Mouse (Mus musculus): ENCODE results near the gene Hs3st3b1. TPM values are rescaled to one million over a fixed set of nuclear protein-coding genes. Genes with fewer than 3 reads are reported as not detected.

The Hs3st3b1 gene
- polyA plus RNA-seq, 1 experiment from 2014 or later, result 41.7 TPM

- no peak overlapping the region for H3K27ac ChIP-seq (ENCODE audit: low read depth, low read length)
- H3K4me1 ChIP-seq (replicated peaks; ENCODE audit: control insufficient read depth, insufficient read depth, low read length), result peaks cover 29% of the 10 kb centered on the region; the same call in 1 of the 2 replicates
- ATAC-seq (replicated peaks; ENCODE audit: low FRiP score) (no peak), DNase-seq (ENCODE audit: low spot score) (no peak)
- no peak overlapping the region for H3K4me3 ChIP-seq (ENCODE audit: low read depth, low read length)
- H3K36me3 ChIP-seq (ENCODE audit: control insufficient read depth, insufficient read depth, low read length), result no peaks in the 10 kb centered on the region; the same call in 1 of the 2 replicates
- no peaks in the 10 kb centered on the region for H3K27me3 ChIP-seq (replicated peaks; ENCODE audit: control insufficient read depth, insufficient read depth, low read length)
- H3K9me3 ChIP-seq (ENCODE audit: control insufficient read depth, low read length), result no peaks in the 10 kb centered on the region
- H3K4me2 ChIP-seq, result no peak overlapping the region
- 60% methylated on average over 9 of the region's 9 CpGs for WGBS
- H3K9ac ChIP-seq (ENCODE audit: low read depth, low read length), result no peak overlapping the region
These were observed 15.3 kb downstream of the Hs3st3b1 start for GRCm38 (mm10) chr11:63906552-63907353.

DNA sequence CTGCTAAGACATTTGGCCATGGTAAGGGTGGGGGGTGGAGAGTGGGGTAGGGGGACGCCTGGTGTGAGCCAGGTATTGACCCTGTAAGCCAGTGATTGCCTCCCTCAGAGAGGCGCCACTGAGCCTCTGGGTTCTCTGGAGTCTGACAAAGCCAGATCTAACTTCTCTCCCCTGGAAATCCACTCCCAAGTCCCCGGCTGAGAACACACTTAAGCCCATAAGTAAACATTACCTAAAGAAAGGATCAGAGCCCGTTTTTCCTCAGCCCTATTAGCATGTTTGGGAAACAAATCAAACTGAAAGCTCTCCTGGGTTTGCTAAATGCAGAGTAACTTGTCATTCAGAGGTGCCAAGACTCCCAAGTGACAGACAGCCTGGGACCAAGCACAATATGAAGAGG is 17.3 kb downstream of the Hs3st3b1 start:
- H3K27ac ChIP-seq (ENCODE audit: low read depth, low read length), result no peak overlapping the region
- H3K9me3 ChIP-seq (ENCODE audit: control insufficient read depth, low read length), result no peaks in the 10 kb centered on the region
- H3K36me3 ChIP-seq (ENCODE audit: control insufficient read depth, insufficient read depth, low read length), result no peaks in the 10 kb centered on the region; the same call in 1 of the 2 replicates
- DNase-seq (ENCODE audit: low spot score) (no peak), ATAC-seq (replicated peaks; ENCODE audit: low FRiP score) (no peak)
- no peak overlapping the region for H3K4me2 ChIP-seq
- H3K9ac ChIP-seq (ENCODE audit: low read depth, low read length), result no peak overlapping the region
- no peak overlapping the region for H3K4me3 ChIP-seq (ENCODE audit: low read depth, low read length)
- peaks cover 25% of the 10 kb centered on the region; the same call in 1 of the 2 replicates for H3K4me1 ChIP-seq (replicated peaks; ENCODE audit: control insufficient read depth, insufficient read depth, low read length)
- no peaks in the 10 kb centered on the region for H3K27me3 ChIP-seq (replicated peaks; ENCODE audit: control insufficient read depth, insufficient read depth, low read length)
- 48% methylated on average over 4 of the region's 4 CpGs for WGBS

- DNase-seq (ENCODE audit: low spot score), result no peak
- no peak for ATAC-seq (replicated peaks; ENCODE audit: low FRiP score)
- no peak overlapping the region for H3K9ac ChIP-seq (ENCODE audit: low read depth, low read length)
- peak overlapping the region; percentile 10; the same call in 1 of the 2 replicates for H3K27ac ChIP-seq (ENCODE audit: low read depth, low read length)
- no peaks in the 10 kb centered on the region for H3K36me3 ChIP-seq (ENCODE audit: control insufficient read depth, insufficient read depth, low read length)
- H3K4me1 ChIP-seq (replicated peaks; ENCODE audit: control insufficient read depth, insufficient read depth, low read length), result peaks cover 17% of the 10 kb centered on the region
- no peak overlapping the region for H3K4me3 ChIP-seq (ENCODE audit: low read depth, low read length)
- H3K9me3 ChIP-seq (ENCODE audit: control insufficient read depth, low read length), result no peaks in the 10 kb centered on the region
- no peaks in the 10 kb centered on the region for H3K27me3 ChIP-seq (replicated peaks; ENCODE audit: control insufficient read depth, insufficient read depth, low read length)
- 34% methylated on average over 9 of the region's 9 CpGs for whole genome bisulfite sequencing
- H3K4me2 ChIP-seq, result no peak overlapping the region
These were observed 23.5 kb downstream of the Hs3st3b1 start for GRCm38 (mm10) chr11:63898509-63899168.

DNA sequence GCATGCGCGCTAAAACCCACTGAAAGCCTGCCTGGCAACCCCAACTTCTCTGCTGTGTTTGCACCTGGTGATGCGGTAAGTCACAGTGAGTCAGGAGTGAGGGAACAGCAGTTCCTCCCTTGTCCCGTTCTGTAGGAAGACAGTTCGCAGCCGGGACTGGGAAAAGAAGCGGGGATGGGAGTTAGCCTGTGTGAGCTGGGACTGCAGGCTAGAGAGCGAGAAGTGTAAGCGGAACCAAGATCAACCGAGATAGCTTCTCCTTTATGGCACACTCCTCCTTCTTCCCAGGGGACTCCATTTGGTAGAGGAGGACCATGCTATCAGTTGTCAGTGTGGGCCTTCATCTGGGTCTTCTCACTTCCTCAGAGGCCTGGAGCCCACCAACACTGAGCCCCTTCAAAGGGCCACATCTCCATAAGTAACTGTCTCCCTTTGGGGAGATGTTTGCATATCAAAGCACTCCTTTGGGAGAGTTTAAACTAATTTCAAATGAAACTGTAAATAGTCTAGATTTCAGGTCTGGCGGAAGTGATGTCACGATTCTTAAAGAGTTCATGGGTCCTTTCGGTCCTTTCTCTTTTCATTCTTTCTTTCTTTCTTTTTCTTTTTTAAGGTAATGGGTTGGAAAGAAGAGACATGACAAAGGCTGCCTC is 24.1 kb downstream of the Hs3st3b1 start:
- Histone ChIP-seq H3K27me3 (replicated peaks; ENCODE audit: control insufficient read depth, insufficient read depth, low read length) (no peaks in the 10 kb centered on the region), H3K4me3 (ENCODE audit: low read depth, low read length) (no peak overlapping the region), H3K27ac (ENCODE audit: low read depth, low read length) (no peak overlapping the region; the same call in 1 of the 2 replicates), H3K36me3 (ENCODE audit: control insufficient read depth, insufficient read depth, low read length) (no peaks in the 10 kb centered on the region), H3K9ac (ENCODE audit: low read depth, low read length) (no peak overlapping the region), H3K4me1 (replicated peaks; ENCODE audit: control insufficient read depth, insufficient read depth, low read length) (peaks cover 17% of the 10 kb centered on the region), H3K9me3 (ENCODE audit: control insufficient read depth, low read length) (no peaks in the 10 kb centered on the region), H3K4me2 (no peak overlapping the region)
- no peak for ATAC-seq (replicated peaks; ENCODE audit: low FRiP score)
- WGBS, result 64% methylated on average over 13 of the region's 13 CpGs
- no peak for DNase-seq (ENCODE audit: low spot score)

- no peak overlapping the region for H3K27ac ChIP-seq (ENCODE audit: low read depth, low read length)
- WGBS, result 86% methylated on average over 2 of the region's 2 CpGs
- no peak overlapping the region for H3K4me3 ChIP-seq (ENCODE audit: low read depth, low read length)
These were observed 25.1 kb downstream of the Hs3st3b1 start for GRCm38 (mm10) chr11:63897011-63897410.

GRCm38 (mm10) chr11:63894188-63894587 is 27.9 kb downstream of the Hs3st3b1 start:
- Histone ChIP-seq H3K4me3 (ENCODE audit: low read depth, low read length) (no peak overlapping the region), H3K9me3 (ENCODE audit: control insufficient read depth, low read length) (no peaks in the 10 kb centered on the region), H3K4me2 (no peak overlapping the region), H3K27me3 (replicated peaks; ENCODE audit: control insufficient read depth, insufficient read depth, low read length) (no peaks in the 10 kb centered on the region), H3K36me3 (ENCODE audit: control insufficient read depth, insufficient read depth, low read length) (no peaks in the 10 kb centered on the region), H3K9ac (ENCODE audit: low read depth, low read length) (no peak overlapping the region), H3K4me1 (replicated peaks; ENCODE audit: control insufficient read depth, insufficient read depth, low read length) (peaks cover 17% of the 10 kb centered on the region), H3K27ac (ENCODE audit: low read depth, low read length) (no peak overlapping the region)
- 66% methylated on average over 6 of the region's 6 CpGs for WGBS
- DNase-seq (ENCODE audit: low spot score) (no peak), ATAC-seq (replicated peaks; ENCODE audit: low FRiP score) (no peak)

More at GRCm38 (mm10) chr11:63897011-63897410, 25.1 kb downstream of the Hs3st3b1 start:
- Histone ChIP-seq H3K9me3 (ENCODE audit: control insufficient read depth, low read length) (no peaks in the 10 kb centered on the region), H3K4me2 (no peak overlapping the region), H3K27me3 (replicated peaks; ENCODE audit: control insufficient read depth, insufficient read depth, low read length) (no peaks in the 10 kb centered on the region), H3K9ac (ENCODE audit: low read depth, low read length) (no peak overlapping the region), H3K36me3 (ENCODE audit: control insufficient read depth, insufficient read depth, low read length) (no peaks in the 10 kb centered on the region), H3K4me1 (replicated peaks; ENCODE audit: control insufficient read depth, insufficient read depth, low read length) (peaks cover 17% of the 10 kb centered on the region)
- DNase-seq (ENCODE audit: low spot score) (no peak), ATAC-seq (replicated peaks; ENCODE audit: low FRiP score) (no peak)

- Histone ChIP-seq H3K9me3 (ENCODE audit: control insufficient read depth, low read length) (no peaks in the 10 kb centered on the region), H3K4me2 (no peak overlapping the region), H3K27me3 (replicated peaks; ENCODE audit: control insufficient read depth, insufficient read depth, low read length) (no peaks in the 10 kb centered on the region), H3K4me3 (ENCODE audit: low read depth, low read length) (no peak overlapping the region), H3K27ac (ENCODE audit: low read depth, low read length) (no peak overlapping the region), H3K9ac (ENCODE audit: low read depth, low read length) (no peak overlapping the region), H3K4me1 (replicated peaks; ENCODE audit: control insufficient read depth, insufficient read depth, low read length) (peaks cover 12% of the 10 kb centered on the region), H3K36me3 (ENCODE audit: control insufficient read depth, insufficient read depth, low read length) (no peaks in the 10 kb centered on the region)
- ATAC-seq (replicated peaks; ENCODE audit: low FRiP score), result no peak
- no peak for DNase-seq (ENCODE audit: low spot score)
- 91% methylated on average over 6 of the region's 6 CpGs for WGBS
These were observed 28.5 kb downstream of the Hs3st3b1 start for GRCm38 (mm10) chr11:63893557-63893956.

GRCm38 (mm10) chr11:63891479-63892020 is 30.5 kb downstream of the Hs3st3b1 start:
- H3K27me3 ChIP-seq (replicated peaks; ENCODE audit: control insufficient read depth, insufficient read depth, low read length), result no peaks in the 10 kb centered on the region
- no peaks in the 10 kb centered on the region; the same call in 1 of the 2 replicates for H3K36me3 ChIP-seq (ENCODE audit: control insufficient read depth, insufficient read depth, low read length)
- no peak overlapping the region for H3K27ac ChIP-seq (ENCODE audit: low read depth, low read length)
- no peaks in the 10 kb centered on the region for H3K9me3 ChIP-seq (ENCODE audit: control insufficient read depth, low read length)
- no peak for ATAC-seq (replicated peaks; ENCODE audit: low FRiP score)
- no peak for DNase-seq (ENCODE audit: low spot score)
- no peak overlapping the region for H3K4me2 ChIP-seq
- H3K4me3 ChIP-seq (ENCODE audit: low read depth, low read length), result no peak overlapping the region
- peaks cover 8% of the 10 kb centered on the region for H3K4me1 ChIP-seq (replicated peaks; ENCODE audit: control insufficient read depth, insufficient read depth, low read length)
- WGBS, result 64% methylated on average over 7 of the region's 7 CpGs
- H3K9ac ChIP-seq (ENCODE audit: low read depth, low read length), result no peak overlapping the region

Measured in liver, embryonic 11.5 days (tissue).